Mouse (Mus musculus) heart, postnatal 4 days (tissue): Measurements from ENCODE around the gene Dppa3. TPM values are rescaled to one million over a fixed set of nuclear protein-coding genes. Genes with fewer than 3 reads are reported as not detected.

Experiments
- DNase-seq: peaks from one replicate; pipeline ENCODE4 v3.0.0; 2021
- total RNA-seq, 2 experiments: library from RNA; stranded (reverse); gene quantifications; 2 replicates each; pipeline ENCODE4 v1.2.3; 2021

The Dppa3 gene
- total RNA-seq, 2 experiments from 2014 or later, result not detected

DNA sequence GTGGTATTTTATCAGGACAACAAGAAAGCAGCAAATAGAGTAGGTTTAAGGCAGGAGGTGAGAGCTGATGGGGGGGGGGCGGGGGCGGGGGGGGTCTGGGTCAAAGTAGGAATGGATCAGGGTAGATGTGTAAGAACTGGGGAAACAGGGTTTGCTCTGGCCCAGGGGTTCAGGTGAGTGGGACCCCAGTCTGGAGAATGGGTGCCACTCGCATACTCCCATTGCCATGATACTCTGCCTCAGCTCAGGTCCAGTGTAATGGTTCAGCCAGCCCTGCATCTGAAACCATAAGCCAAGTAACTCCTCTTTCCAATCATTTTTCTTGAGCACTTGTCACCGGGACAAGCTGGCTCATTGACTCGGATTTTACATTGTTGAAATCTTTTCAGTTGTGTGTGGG, 42.6 kb downstream of the Dppa3 start:
- DNase-seq, result no peak

DNA sequence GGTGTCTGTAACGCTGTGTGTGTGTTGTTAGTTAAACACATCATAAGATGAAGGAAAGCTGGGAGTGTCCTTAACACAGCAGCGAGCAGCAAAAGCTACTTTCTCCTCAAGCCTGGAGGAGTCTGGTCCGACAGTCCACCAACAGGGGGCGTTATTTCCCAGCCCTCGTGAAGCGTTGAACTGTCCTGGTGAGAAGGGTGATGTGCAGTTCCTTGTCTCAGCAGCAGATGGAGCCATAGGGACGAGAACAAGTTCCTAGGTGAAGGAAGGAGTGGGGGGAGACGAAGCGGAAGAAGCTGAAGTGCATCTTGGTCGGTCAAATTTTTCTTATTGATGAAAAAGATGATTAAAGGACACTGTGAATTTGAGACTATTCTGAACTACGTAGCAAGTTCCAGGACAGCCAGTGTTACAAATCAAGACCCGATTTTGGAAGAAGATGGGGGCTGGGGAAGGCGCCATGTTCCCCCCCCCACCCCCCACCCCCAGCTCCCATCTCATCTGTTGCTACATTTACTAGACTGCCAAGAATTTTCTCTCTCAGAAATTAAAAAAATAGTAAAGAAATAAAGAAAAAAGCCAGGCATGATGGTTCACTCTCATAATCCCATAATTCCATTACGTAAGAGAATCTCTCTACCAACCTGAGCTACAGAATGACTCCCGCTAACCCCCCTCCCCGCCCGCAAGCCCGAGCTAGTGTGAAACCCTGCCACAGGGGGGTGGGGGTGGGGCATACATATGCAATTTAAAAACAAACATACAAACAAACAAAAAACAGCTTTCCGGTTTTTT, 43.4 kb downstream of the Dppa3 start:
- DNase-seq, result peak; percentile 95

DNA sequence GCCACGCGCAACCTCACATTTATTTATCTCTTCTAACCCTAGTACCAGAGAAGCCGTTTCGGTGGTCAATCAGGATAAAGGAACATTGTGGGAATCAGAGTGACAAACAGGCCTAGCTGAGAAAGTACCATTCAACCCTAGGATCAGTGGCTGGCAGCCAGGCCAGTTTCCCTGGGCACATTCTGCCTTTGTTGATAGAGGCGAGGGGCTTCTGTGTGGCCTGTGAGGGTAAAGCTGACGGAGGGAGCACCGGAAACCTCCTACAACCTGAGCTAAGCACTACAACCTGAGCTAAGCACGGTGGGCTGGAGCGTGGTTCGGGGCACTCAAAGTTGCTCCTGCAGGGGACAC, 44.0 kb downstream of the Dppa3 start:
- no peak for DNase-seq

DNA sequence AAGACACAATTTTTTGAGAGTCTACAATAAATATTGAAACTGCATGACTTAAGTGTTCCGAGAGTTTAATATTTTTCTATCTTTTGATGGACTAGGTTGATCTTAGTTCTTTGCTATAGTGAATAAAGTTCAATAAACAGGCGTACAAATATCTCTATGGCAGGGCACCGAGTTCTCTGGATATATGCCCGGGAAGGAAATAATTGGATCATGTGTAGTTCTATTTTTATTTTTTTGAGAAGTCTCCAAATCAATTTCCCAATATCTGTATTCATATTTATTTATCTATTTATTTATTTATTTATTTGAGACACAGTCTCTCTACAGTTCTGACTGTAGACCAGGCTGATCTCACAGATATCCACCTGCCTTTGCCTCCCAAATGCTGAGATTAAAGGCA, 44.6 kb downstream of the Dppa3 start:
- DNase-seq, result no peak

DNA sequence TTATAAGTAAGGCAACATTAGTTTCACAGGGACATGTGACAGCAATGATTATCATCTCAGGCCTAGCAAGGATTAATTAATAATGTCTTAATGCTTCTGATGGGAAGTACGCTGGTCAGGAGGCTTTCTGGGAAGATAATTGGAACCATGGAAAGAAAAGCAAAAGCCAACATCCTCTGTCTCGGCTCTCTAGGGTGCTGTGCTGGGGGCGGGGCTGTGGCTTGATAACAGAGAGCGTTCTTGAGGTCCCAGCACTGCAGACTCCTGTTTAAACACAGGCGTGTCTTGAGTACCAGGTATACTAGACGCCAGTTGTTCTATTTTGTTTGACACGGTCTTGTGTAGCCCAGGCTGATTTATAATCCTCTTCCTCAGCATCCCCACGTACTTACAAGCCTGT, 46.5 kb downstream of the Dppa3 start:
- DNase-seq, result no peak

Other genes starting within 250 kb of the Dppa3 start
- gene Rimklb, start 127.6 kb upstream of the Dppa3 start, total RNA-seq, result 1 to 10 TPM in 1 of 2 experiments, under 1 TPM in 1; 0.38 to 1.6 TPM
- gene Mfap5, start 120.6 kb upstream of the Dppa3 start, total RNA-seq, result 10 to 100 TPM; 54.8 to 64.5 TPM
- not detected for gene Aicda, start 72.6 kb upstream of the Dppa3 start, total RNA-seq
- 1 to 10 TPM; 4.0 to 7.4 TPM for gene Apobec1, start 24.0 kb upstream of the Dppa3 start, total RNA-seq
- gene Gdf3, start 16.3 kb upstream of the Dppa3 start, total RNA-seq, result not detected
- gene Nanog, start 81.1 kb downstream of the Dppa3 start, total RNA-seq, result under 1 TPM; 0.38 to 0.41 TPM
- 1 to 10 TPM; 2.0 to 3.3 TPM for gene Slc2a3, start 175.2 kb downstream of the Dppa3 start, total RNA-seq
- 10 to 100 TPM; 24.6 to 25.3 TPM for gene Foxj2, start 193.5 kb downstream of the Dppa3 start, total RNA-seq
- 1 to 10 TPM; 1.7 to 1.8 TPM for gene C3ar1, start 229.8 kb downstream of the Dppa3 start, total RNA-seq
- 10 to 100 TPM; 32.8 to 35.5 TPM for gene Necap1, start 248.1 kb downstream of the Dppa3 start, total RNA-seq